Mouse (Mus musculus): Measurements from ENCODE around the gene Myh2.

GRCm38 (mm10) chr11:67241051-67241450, 70.2 kb downstream of the Myh2 start:
- TF ChIP-seq CTCF (conservative IDR thresholded peaks at IDR 0.05; ENCODE audit: low read length) (no peak), NANOG (IDR thresholded peaks at IDR 0.05; ENCODE audit: borderline replicate concordance, low read length) (no peak), POU5F1 (IDR thresholded peaks at IDR 0.05; ENCODE audit: borderline replicate concordance, low read length) (no peak)
